Comparison of ENCODE assay signal across 19 mouse cellular contexts in the genomic region with DNA sequence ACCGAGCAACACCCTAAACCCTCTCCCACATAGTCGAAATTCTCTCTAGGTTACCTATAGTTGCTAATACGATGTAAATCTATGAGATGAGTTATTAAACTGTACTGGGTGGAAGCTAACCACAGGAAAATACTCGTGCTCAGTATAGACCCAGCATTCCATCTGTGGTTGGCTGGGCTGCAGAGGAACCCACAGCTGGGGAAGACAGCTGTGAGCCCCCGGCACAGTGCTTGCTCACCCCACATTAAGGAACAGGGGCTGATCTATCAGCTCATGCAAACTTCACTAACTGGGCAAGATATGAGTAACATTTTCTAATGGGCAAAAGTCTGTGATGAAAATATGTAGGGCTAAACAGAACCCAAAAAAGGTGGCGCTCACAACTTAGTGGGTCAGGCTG.
DNase-seq lines count a peak whose midpoint lies in the region; ATAC-seq and TF ChIP-seq lines count a peak whose summit lies in the region.
"Had no signal": no experiment of that assay in that cellular context is flagged by ENCODE, and none has a peak within 500 bp of the region (broad histone marks: within the 10 kb centered on the region; RNA-seq: fewer than 3 reads in every experiment).

No protein-coding gene starts in this region.

- TF ChIP-seq EP300 in stomach, postnatal 0 days (optimal IDR thresholded peaks at IDR 0.05): no peak

- peak; percentile 65 for ATAC-seq in heart, embryonic 16.5 days (replicated peaks; ENCODE audit: extremely low read depth, insufficient read depth, low FRiP score)
- no peak for ATAC-seq in hindbrain, embryonic 11.5 days (ENCODE audit: low FRiP score)
- no peak for ATAC-seq in stomach, postnatal 0 days (ENCODE audit: low FRiP score, low TSS enrichment)
- ATAC-seq in megakaryocyte-erythroid progenitor cell, adult 5-6 weeks (replicated peaks; ENCODE audit: low FRiP score, low TSS enrichment, poor library complexity, severe bottlenecking): no peak
- ATAC-seq: intestine, embryonic 16.5 days had no signal

- no peak overlapping the region for H3K4me3 ChIP-seq in heart, embryonic 16.5 days (ENCODE audit: low read length)
- H3K4me3 ChIP-seq in thymus, adult 2 months (ENCODE audit: control insufficient read depth, insufficient read depth, low read length): no peak overlapping the region
- no peak overlapping the region for H3K4me3 ChIP-seq in hindbrain, embryonic 11.5 days (ENCODE audit: low read depth, low read length)
- H3K4me3 ChIP-seq in stomach, postnatal 0 days (ENCODE audit: low read depth, low read length): no peak overlapping the region
- H3K4me3 ChIP-seq: gastrocnemius, adult 2 months; heart, embryonic 10.5 days; kidney, embryonic 15.5 days; liver, embryonic 15.5 days; midbrain, embryonic 12.5 days; neural tube, embryonic 13.5 days had no signal

- no peak for DNase-seq in heart, postnatal 14 days
- peak; percentile 4 for DNase-seq in T-cell, adult 2 months (ENCODE audit: low spot score)
- peak; percentile 68 for DNase-seq in thymus, adult 2 months
- no peak for DNase-seq in hindbrain, embryonic 11.5 days (ENCODE audit: low spot score)
- DNase-seq in stomach, postnatal 0 days (ENCODE audit: low spot score): no peak
- DNase-seq: cerebellum, adult 18-20 months; cerebellum, postnatal 25 days; gastrocnemius, adult 2 months; heart, postnatal 10 days had no signal

- H3K4me1 ChIP-seq in heart, embryonic 16.5 days (ENCODE audit: control insufficient read depth, insufficient read depth, low read length): no peaks in the 10 kb centered on the region
- H3K4me1 ChIP-seq in thymus, adult 2 months (replicated peaks; ENCODE audit: control insufficient read depth, insufficient read depth, low read length): peaks cover 24% of the 10 kb centered on the region
- no peaks in the 10 kb centered on the region for H3K4me1 ChIP-seq in hindbrain, embryonic 11.5 days (replicated peaks; ENCODE audit: control insufficient read depth, insufficient read depth, low read length)
- no peaks in the 10 kb centered on the region for H3K4me1 ChIP-seq in stomach, postnatal 0 days (replicated peaks; ENCODE audit: control insufficient read depth, insufficient read depth)
- H3K4me1 ChIP-seq: heart, embryonic 10.5 days; kidney, embryonic 15.5 days had no signal

- no peaks in the 10 kb centered on the region for H3K27me3 ChIP-seq in heart, embryonic 16.5 days (ENCODE audit: control insufficient read depth, insufficient read depth, low read length)
- H3K27me3 ChIP-seq in thymus, adult 2 months (ENCODE audit: control insufficient read depth, insufficient read depth, low read length): no peaks in the 10 kb centered on the region
- H3K27me3 ChIP-seq in hindbrain, embryonic 11.5 days (ENCODE audit: control insufficient read depth, insufficient read depth, low read length): no peaks in the 10 kb centered on the region
- H3K27me3 ChIP-seq in stomach, postnatal 0 days (ENCODE audit: control insufficient read depth, insufficient read depth, low read length): no peaks in the 10 kb centered on the region
- H3K27me3 ChIP-seq: kidney, embryonic 15.5 days; liver, embryonic 15.5 days; midbrain, embryonic 12.5 days had no signal

- no peak overlapping the region for H3K4me2 ChIP-seq in heart, embryonic 16.5 days (ENCODE audit: low read depth, low read length)
- H3K4me2 ChIP-seq in hindbrain, embryonic 11.5 days (replicated peaks; ENCODE audit: low read depth, low read length): no peak overlapping the region
- no peak overlapping the region for H3K4me2 ChIP-seq in stomach, postnatal 0 days (replicated peaks; ENCODE audit: low read depth)
- H3K4me2 ChIP-seq: hindbrain, embryonic 14.5 days; kidney, embryonic 15.5 days; liver, embryonic 15.5 days; midbrain, embryonic 12.5 days; neural tube, embryonic 13.5 days had no signal

- WGBS in heart, embryonic 16.5 days: 82% methylated on average over 6 of the region's 6 CpGs
- WGBS in thymus, adult 2 months: 23% methylated on average over 6 of the region's 6 CpGs
- 90% methylated on average over 6 of the region's 6 CpGs for WGBS in hindbrain, embryonic 11.5 days
- 84% methylated on average over 6 of the region's 6 CpGs for WGBS in stomach, postnatal 0 days

- intact Hi-C loops in heart, postnatal 14 days (cut with DNase I): no loop called here

- H3K27ac ChIP-seq in heart, embryonic 16.5 days (ENCODE audit: low read length): no peak overlapping the region
- H3K27ac ChIP-seq in thymus, adult 2 months (ENCODE audit: control insufficient read depth, insufficient read depth, low read length): peak overlapping the region; percentile 77
- H3K27ac ChIP-seq in hindbrain, embryonic 11.5 days (ENCODE audit: low read depth, low read length): no peak overlapping the region
- no peak overlapping the region for H3K27ac ChIP-seq in stomach, postnatal 0 days (replicated peaks)
- H3K27ac ChIP-seq: gastrocnemius, adult 2 months; heart, embryonic 10.5 days; hindbrain, embryonic 14.5 days; kidney, embryonic 15.5 days; liver, embryonic 15.5 days; macrophage; midbrain, embryonic 12.5 days; neural tube, embryonic 13.5 days had no signal

- H3K9me3 ChIP-seq in heart, embryonic 16.5 days (replicated peaks; ENCODE audit: control insufficient read depth, low read length): no peaks in the 10 kb centered on the region
- no peaks in the 10 kb centered on the region for H3K9me3 ChIP-seq in hindbrain, embryonic 11.5 days (ENCODE audit: control insufficient read depth, low read length)
- no peaks in the 10 kb centered on the region for H3K9me3 ChIP-seq in stomach, postnatal 0 days (ENCODE audit: control insufficient read depth, low read length)
- H3K9me3 ChIP-seq: heart, embryonic 10.5 days; kidney, embryonic 15.5 days; liver, embryonic 15.5 days; midbrain, embryonic 12.5 days; neural tube, embryonic 13.5 days had no signal

- TF ChIP-seq CTCF in thymus, adult 2 months (IDR thresholded peaks at IDR 0.05; ENCODE audit: borderline replicate concordance, control insufficient read depth, extremely low read depth, insufficient read depth, low read length, poor library complexity): no peak
- TF ChIP-seq CTCF in stomach, postnatal 0 days (IDR thresholded peaks at IDR 0.05; ENCODE audit: low read depth): no peak

- TF ChIP-seq POLR2A in thymus, adult 2 months (IDR thresholded peaks at IDR 0.05; ENCODE audit: control insufficient read depth, extremely low read depth, insufficient read depth, low read length, poor library complexity): no peak

- H3K36me3 ChIP-seq in heart, embryonic 16.5 days (ENCODE audit: control insufficient read depth, insufficient read depth): no peaks in the 10 kb centered on the region
- no peaks in the 10 kb centered on the region for H3K36me3 ChIP-seq in thymus, adult 2 months (ENCODE audit: control insufficient read depth, insufficient read depth, low read length)
- no peaks in the 10 kb centered on the region for H3K36me3 ChIP-seq in hindbrain, embryonic 11.5 days (ENCODE audit: control insufficient read depth, insufficient read depth, low read length)
- H3K36me3 ChIP-seq in stomach, postnatal 0 days (ENCODE audit: control insufficient read depth, insufficient read depth, low read length): no peaks in the 10 kb centered on the region
- H3K36me3 ChIP-seq: heart, embryonic 10.5 days; kidney, embryonic 15.5 days; liver, embryonic 15.5 days; midbrain, embryonic 12.5 days; neural tube, embryonic 13.5 days had no signal

- no peak overlapping the region for H3K9ac ChIP-seq in heart, embryonic 16.5 days (ENCODE audit: low read length)
- H3K9ac ChIP-seq in hindbrain, embryonic 11.5 days (ENCODE audit: low read depth, low read length): no peak overlapping the region
- H3K9ac ChIP-seq in stomach, postnatal 0 days (ENCODE audit: low read length): no peak overlapping the region
- H3K9ac ChIP-seq: hindbrain, embryonic 14.5 days; kidney, embryonic 15.5 days; liver, embryonic 15.5 days; midbrain, embryonic 12.5 days; neural tube, embryonic 13.5 days had no signal

Comparison
In these comparisons a context has a peak if more than half of its experiments do, and no peak if none do; other contexts are left out.
1. DNase-seq: peak in T-cell, adult 2 months (single experiment) and thymus, adult 2 months (single experiment); none in heart, postnatal 14 days (0 of 2), hindbrain, embryonic 11.5 days (single experiment) and stomach, postnatal 0 days (single experiment).